Mouse (Mus musculus): Measurements from ENCODE around the gene Gm9268.
"Not testable (repeated sequence)": the region's sequence is repeated elsewhere in the genome, so short reads cannot be mapped to it uniquely, and the experiment has no call there.

Gene Gm9268

DNA sequence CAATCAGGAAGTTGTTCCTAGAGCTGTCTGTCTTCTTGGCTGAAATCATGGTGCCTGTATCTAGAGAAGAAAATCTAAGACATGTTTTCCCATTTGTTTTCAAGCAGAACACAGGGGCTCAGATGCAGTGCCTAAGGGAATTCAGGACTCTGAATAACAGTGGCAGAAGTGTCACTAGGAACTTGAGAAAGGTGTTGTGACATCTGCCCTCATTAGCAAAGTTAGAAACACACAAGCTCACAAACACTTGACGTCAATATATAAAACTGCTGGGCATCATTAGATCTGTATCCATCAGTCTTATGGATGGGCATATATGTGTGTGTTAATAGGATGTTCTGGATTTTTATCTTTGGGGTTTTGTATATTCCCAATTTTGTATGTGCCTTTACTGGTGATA, at the start of gene Gm9268:
Gm9268 (plus strand) TSS at position 301 of the 400 bp plus-strand sequence.
- not testable (repeated sequence) for DNase-seq (ENCODE audit: extremely low read depth, insufficient read length, low spot score)

DNA sequence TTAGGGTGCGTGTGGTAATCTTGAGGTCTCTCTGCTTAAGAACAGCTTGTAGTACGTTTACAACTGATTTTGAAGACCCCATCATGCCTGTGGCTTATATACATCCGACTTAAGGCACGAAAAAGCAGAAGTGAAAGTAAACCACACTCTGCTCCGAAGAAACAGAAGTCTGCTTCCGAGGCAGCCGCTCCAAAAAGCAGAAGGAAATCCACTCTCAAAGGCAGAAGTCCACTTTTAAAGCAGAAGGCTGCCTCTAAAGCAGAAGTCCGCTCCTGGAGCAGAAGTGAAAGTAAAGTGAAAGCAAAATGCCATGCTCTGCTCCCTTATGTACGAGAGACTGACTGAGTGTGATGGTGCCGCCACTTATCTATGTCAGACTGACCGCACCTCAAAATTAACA, 38.5 kb upstream of the Gm9268 start:
- no peak for DNase-seq (ENCODE audit: extremely low read depth, insufficient read length, low spot score)

- DNase-seq (ENCODE audit: extremely low read depth, insufficient read length, low spot score), result no peak
These were observed 37.8 kb upstream of the Gm9268 start for GRCm38 (mm10) chr7:42980739-42981138.

DNA sequence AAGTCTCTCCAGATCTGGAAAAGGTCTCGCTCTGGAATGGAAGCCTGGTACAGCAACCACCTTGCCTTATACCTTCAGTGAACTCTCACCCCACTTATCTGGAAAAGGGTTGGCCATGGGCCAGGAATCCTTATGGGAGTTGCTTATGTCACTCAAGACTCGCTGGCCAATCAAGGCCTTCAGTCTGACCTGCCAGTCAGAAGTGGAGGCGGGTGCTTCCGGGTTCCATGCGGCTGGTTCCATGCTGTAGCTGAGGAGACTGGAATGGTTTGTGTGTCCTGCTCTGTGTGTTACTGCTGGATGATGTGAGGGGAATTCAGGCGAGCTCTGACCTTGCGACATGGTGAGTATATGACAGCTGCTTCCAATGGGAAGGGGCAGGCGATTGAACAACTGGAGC, 59.3 kb downstream of the Gm9268 start:
- no peak for DNase-seq (ENCODE audit: extremely low read depth, insufficient read length, low spot score)
